Mouse (Mus musculus): ENCODE data around the gene Sec16a. TPM values are rescaled to one million over a fixed set of nuclear protein-coding genes. Genes with fewer than 3 reads are reported as not detected.
A peak's percentile ranks its signal among the peaks of the same experiment; 100 is the strongest.

Sec16a gene
- 33.4 and 37.7 TPM in 2 replicates for polyA plus RNA-seq (2014; fragmentation: Nextera tagmentation; extraction: Ambion mirVana)

DNA sequence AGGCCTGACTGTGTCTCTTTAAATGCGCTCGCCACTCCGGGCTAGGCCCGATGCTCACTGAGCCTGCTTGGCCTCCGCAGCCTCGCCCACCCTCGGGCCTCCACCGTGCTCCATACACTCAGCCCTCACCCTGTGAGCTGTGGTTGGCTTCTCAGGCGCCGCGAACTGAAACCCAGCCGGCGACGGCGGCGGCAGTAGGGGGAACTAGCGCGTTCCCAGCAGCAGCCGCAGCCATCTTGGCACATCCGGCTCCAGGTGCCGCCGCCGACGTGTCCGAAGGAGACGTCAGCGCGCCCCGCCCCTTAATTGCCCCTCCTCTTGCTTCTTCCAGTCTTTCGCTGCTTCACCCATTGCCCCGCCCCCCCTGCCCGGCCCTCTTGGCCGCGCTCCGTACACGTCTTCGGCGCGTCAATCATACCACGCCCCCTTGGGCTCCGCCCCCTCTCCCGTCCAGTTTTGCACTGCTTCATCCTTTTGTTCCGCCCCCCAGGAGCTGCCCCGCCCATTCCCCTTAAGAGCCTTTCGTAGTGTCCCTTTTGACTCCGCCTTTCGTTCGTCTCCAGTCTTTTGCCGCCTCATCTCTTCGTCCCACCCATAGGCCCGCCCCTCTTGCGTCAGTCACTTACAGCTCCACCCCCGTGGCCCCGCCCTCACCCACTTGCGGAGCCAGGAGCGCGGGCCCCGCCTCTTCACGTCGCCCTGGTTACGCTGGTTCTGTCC lies at the start of gene Sec16a:
Gene Sec16a (minus strand): TSS at position 271 of the 720 bp plus-strand sequence.
- under 1% methylated on average over 61 of the region's 61 CpGs for WGBS
- ATAC-seq (ENCODE audit: insufficient number of reproducible peaks, insufficient read depth, low FRiP score, low read depth), result peak; percentile 92

DNA sequence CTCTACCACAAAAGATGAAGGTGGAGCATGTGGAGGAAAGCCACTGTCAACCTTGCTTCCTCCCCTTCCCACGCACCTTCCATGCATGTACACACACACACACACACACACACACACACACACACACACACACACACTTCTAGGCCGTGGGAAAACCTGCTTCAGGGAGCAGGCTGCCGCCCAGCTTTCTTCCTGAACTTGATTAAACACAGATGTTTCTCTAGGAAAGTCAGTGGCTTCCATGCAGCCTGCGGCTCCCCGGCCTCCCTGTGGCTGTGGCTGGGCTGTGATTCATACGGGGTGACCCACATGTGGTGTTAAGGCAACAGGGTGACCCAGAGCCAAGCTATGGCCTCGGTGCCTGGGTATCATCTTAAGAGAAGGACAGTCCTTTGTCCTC lies 49.4 kb upstream of the Sec16a start:
- peak overlapping the region; percentile 70 for H3K27ac ChIP-seq (ENCODE audit: low read length)
- H3K4me2 ChIP-seq (replicated peaks; ENCODE audit: low read depth, low read length), result no peak overlapping the region
- H3K4me1 ChIP-seq (ENCODE audit: control insufficient read depth, insufficient read depth, low read length), result peaks cover 71% of the 10 kb centered on the region
- peak; percentile 30; the same call in 1 of the 2 replicates for ATAC-seq (ENCODE audit: insufficient number of reproducible peaks, insufficient read depth, low FRiP score, low read depth)
- WGBS, result 9% methylated on average over 7 of the region's 7 CpGs
- H3K4me3 ChIP-seq (ENCODE audit: low read depth, low read length), result no peak overlapping the region
- 0 out of 2 replicates have a peak, but pooled peaks cover 3% of the 10 kb centered on the region for H3K36me3 ChIP-seq (ENCODE audit: control insufficient read depth, insufficient read depth, low read length)
- no peaks in the 10 kb centered on the region for H3K27me3 ChIP-seq (ENCODE audit: control insufficient read depth, insufficient read depth, low read length)
- H3K9me3 ChIP-seq (ENCODE audit: control insufficient read depth, low read depth, low read length), result no peaks in the 10 kb centered on the region
- H3K9ac ChIP-seq (replicated peaks; ENCODE audit: low read depth, low read length), result no peak overlapping the region

More for the DNA sequence above, at the start of gene Sec16a:
- Histone ChIP-seq H3K4me1 (ENCODE audit: control insufficient read depth, insufficient read depth, low read length) (peaks cover 22% of the 10 kb centered on the region; the same call in 1 of the 2 replicates), H3K9ac (replicated peaks; ENCODE audit: low read depth, low read length) (peak within 1 kb of the TSS; percentile 57), H3K27ac (ENCODE audit: low read length) (peak within 1 kb of the TSS; percentile 84), H3K4me3 (ENCODE audit: low read depth, low read length) (peak within 1 kb of the TSS; percentile 46), H3K36me3 (ENCODE audit: control insufficient read depth, insufficient read depth, low read length) (peaks cover 24% of the 10 kb centered on the region), H3K27me3 (ENCODE audit: control insufficient read depth, insufficient read depth, low read length) (no peaks in the 10 kb centered on the region), H3K9me3 (ENCODE audit: control insufficient read depth, low read depth, low read length) (no peaks in the 10 kb centered on the region), H3K4me2 (replicated peaks; ENCODE audit: low read depth, low read length) (peak within 1 kb of the TSS; percentile 85)

DNA sequence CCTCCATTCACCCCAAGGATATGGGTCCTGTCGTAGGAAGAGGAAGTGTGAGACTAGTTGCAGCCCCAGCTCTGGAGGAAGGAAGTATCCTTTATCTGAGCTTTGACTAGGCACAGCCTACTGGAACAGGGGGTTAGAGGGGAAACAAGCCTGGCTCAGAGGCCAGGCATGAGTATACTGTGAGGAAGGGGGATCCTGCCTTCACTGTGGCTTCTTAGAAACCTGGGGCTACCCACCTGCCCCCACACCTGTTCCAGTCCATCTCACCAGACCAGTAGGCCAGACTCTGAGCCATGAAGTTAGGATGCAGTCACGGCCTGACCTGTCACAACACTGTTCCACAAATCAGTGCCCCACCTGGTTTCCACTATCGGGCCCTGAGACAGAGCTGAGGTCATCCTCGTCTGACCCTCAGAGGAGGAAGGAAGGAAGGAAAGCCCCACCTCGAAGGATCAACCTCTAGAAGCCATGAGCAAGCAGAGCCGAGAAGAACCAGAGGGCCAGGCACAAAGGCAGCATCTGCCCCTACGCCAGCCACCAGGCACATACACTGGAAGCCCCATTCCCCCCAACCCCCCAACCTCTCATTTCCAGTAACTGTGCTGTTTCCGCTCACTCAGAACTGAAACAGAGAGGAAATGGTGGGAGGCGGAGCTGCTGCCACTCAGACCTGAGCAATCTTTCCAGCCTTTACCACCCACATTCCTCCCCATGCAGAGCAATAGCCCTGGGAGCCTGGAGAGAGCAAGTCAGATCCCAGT lies 48.2 kb upstream of the Sec16a start:
- Histone ChIP-seq H3K9me3 (ENCODE audit: control insufficient read depth, low read depth, low read length) (no peaks in the 10 kb centered on the region), H3K4me2 (replicated peaks; ENCODE audit: low read depth, low read length) (0 out of 2 replicates have a peak overlapping the region, but pooled peaks have one; percentile 7), H3K4me3 (ENCODE audit: low read depth, low read length) (no peak overlapping the region), H3K27ac (ENCODE audit: low read length) (peak overlapping the region; percentile 17; the same call in 1 of the 2 replicates), H3K36me3 (ENCODE audit: control insufficient read depth, insufficient read depth, low read length) (no peaks in the 10 kb centered on the region), H3K4me1 (ENCODE audit: control insufficient read depth, insufficient read depth, low read length) (peaks cover 77% of the 10 kb centered on the region), H3K27me3 (ENCODE audit: control insufficient read depth, insufficient read depth, low read length) (no peaks in the 10 kb centered on the region), H3K9ac (replicated peaks; ENCODE audit: low read depth, low read length) (no peak overlapping the region)
- no peak for ATAC-seq (ENCODE audit: insufficient number of reproducible peaks, insufficient read depth, low FRiP score, low read depth)
- WGBS, result 22% methylated on average over 9 of the region's 9 CpGs

DNA sequence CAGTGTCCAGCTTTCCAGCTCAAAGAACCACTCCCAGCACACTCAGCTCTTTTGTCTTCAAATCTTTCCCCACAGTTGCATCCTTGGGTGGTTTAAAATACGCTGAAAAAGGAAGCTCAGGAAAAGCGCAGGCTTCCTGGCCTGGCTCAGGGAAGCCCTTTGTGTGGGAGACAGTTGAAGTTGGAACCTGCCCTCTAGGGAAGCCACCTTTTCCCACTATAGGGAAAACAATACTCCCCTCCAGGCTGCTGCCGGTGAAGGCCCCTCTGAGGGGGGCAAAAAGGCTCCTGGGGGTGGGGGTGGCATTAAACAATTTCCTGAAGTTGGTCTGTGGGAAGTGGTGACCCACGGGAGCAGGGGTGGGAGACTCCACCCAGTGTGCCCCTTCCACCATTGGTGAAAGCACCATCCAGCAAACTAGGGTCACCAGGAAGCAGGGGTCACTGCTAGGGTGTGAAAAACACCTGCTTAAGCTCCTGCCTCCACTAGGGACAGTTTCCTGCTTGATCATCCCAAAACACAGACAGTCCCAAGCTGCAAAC lies 45.8 kb upstream of the Sec16a start:
- no peak for ATAC-seq (ENCODE audit: insufficient number of reproducible peaks, insufficient read depth, low FRiP score, low read depth)
- no peak overlapping the region for H3K4me3 ChIP-seq (ENCODE audit: low read depth, low read length)
- no peaks in the 10 kb centered on the region for H3K36me3 ChIP-seq (ENCODE audit: control insufficient read depth, insufficient read depth, low read length)
- H3K9ac ChIP-seq (replicated peaks; ENCODE audit: low read depth, low read length), result no peak overlapping the region
- peak overlapping the region; percentile 49; the same call in 1 of the 2 replicates for H3K27ac ChIP-seq (ENCODE audit: low read length)
- no peak overlapping the region for H3K4me2 ChIP-seq (replicated peaks; ENCODE audit: low read depth, low read length)
- no peaks in the 10 kb centered on the region for H3K27me3 ChIP-seq (ENCODE audit: control insufficient read depth, insufficient read depth, low read length)
- WGBS, result 42% methylated on average over 4 of the region's 4 CpGs
- H3K4me1 ChIP-seq (ENCODE audit: control insufficient read depth, insufficient read depth, low read length), result peaks cover 83% of the 10 kb centered on the region
- H3K9me3 ChIP-seq (ENCODE audit: control insufficient read depth, low read depth, low read length), result no peaks in the 10 kb centered on the region

DNA sequence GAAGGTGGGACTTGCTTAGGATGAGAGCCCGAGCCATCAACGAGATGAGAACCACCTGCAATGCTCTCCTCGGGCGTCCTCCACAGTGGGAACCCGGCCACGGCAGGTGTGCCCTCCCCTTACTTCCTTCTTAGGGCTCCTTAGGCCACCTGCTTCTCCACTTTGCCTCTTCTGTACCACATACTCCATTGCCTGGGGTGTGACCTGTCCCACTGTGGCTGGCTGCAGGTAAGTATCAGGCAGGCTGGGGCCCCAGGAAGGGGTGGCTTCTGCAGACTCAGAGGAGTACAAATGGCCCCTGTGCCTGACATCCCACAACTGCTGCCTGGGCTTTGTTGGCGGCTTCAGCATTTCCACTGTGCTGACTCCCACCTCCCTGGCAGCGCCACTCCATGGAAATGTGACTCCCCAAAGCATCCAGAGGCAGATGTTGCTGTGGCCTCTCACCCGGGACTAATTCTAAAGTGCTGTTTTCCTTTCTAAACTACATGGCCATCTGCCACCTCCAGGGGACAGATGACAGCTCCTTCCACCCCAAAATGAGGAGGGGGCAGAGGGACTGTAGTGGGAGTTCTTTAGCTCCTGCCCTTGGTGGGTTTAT lies 43.6 kb upstream of the Sec16a start:
- H3K27ac ChIP-seq (ENCODE audit: low read length), result peak overlapping the region; percentile 66; the same call in 1 of the 2 replicates
- ATAC-seq (ENCODE audit: insufficient number of reproducible peaks, insufficient read depth, low FRiP score, low read depth), result no peak
- peaks cover 76% of the 10 kb centered on the region for H3K4me1 ChIP-seq (ENCODE audit: control insufficient read depth, insufficient read depth, low read length)
- WGBS, result 40% methylated on average over 9 of the region's 9 CpGs
- H3K4me3 ChIP-seq (ENCODE audit: low read depth, low read length), result no peak overlapping the region
- peaks cover 16% of the 10 kb centered on the region; the same call in 1 of the 2 replicates for H3K36me3 ChIP-seq (ENCODE audit: control insufficient read depth, insufficient read depth, low read length)
- no peaks in the 10 kb centered on the region for H3K27me3 ChIP-seq (ENCODE audit: control insufficient read depth, insufficient read depth, low read length)
- no peaks in the 10 kb centered on the region for H3K9me3 ChIP-seq (ENCODE audit: control insufficient read depth, low read depth, low read length)
- no peak overlapping the region for H3K9ac ChIP-seq (replicated peaks; ENCODE audit: low read depth, low read length)
- H3K4me2 ChIP-seq (replicated peaks; ENCODE audit: low read depth, low read length), result 0 out of 2 replicates have a peak overlapping the region, but pooled peaks have one; percentile 16

DNA sequence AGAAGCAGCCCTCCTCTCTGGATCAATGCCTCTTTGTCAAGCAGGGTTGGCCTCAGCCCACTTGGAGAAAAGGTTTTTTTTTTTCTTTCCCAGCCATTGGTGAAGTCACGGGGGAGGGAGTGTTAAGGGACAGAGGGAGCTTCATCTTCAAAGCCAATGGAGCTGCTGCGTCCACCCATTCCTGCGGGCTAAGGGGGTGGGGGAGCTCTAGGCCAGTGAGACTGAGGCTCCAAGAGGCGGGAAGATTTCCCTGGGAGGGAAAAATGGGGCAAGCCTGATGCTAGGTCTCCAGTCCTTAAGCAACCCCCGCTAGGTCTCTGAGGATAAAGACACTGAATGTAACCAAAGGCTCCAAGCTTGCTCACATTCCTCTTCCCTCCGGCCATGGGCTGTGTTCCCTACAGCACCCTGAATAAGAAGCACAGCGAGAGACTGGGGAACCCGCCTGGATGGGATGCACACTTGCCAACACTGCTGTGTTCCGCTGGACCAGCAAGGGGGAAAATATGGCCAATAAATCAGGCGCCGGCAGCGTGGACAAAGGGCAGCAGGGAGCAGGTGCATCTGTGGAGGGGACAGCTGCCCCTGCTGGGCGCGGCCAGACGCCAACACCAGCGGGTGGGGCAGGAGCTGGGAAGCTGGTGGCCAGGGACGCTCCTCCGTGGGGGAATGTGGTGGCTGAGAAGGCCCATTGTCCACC lies 42.5 kb upstream of the Sec16a start:
- Histone ChIP-seq H3K4me2 (replicated peaks; ENCODE audit: low read depth, low read length) (peak overlapping the region; percentile 16; the same call in 1 of the 2 replicates), H3K9ac (replicated peaks; ENCODE audit: low read depth, low read length) (no peak overlapping the region), H3K27ac (ENCODE audit: low read length) (peak overlapping the region; percentile 66; the same call in 1 of the 2 replicates), H3K27me3 (ENCODE audit: control insufficient read depth, insufficient read depth, low read length) (no peaks in the 10 kb centered on the region), H3K4me1 (ENCODE audit: control insufficient read depth, insufficient read depth, low read length) (peaks cover 77% of the 10 kb centered on the region), H3K36me3 (ENCODE audit: control insufficient read depth, insufficient read depth, low read length) (peaks cover 17% of the 10 kb centered on the region; the same call in 1 of the 2 replicates), H3K4me3 (ENCODE audit: low read depth, low read length) (no peak overlapping the region), H3K9me3 (ENCODE audit: control insufficient read depth, low read depth, low read length) (no peaks in the 10 kb centered on the region)
- no peak for ATAC-seq (ENCODE audit: insufficient number of reproducible peaks, insufficient read depth, low FRiP score, low read depth)
- WGBS, result 40% methylated on average over 18 of the region's 18 CpGs

DNA sequence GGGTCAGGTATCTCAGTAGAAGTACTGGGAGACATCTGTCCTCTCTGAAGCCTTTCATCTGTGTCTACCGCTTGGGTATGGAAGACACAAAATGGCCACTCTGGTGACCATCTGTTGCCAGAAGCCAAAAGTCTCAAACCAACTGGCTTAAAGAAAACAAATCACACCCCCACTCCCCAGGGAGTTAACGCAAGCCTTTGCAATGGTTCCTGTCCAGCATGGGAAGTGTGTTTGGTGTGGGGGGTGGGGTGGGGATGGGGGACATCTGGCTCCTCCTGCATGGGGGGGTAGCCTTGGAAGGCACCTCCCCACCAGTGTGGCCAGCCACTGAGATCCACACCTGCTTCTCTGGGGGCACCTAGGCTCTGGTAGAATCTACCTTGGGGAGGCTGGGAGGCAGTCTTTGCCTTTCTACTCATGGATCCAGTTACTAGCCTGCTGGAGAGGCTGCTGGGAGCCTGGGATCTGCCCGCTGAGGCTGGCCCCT lies 41.9 kb upstream of the Sec16a start:
- no peak overlapping the region for H3K4me3 ChIP-seq (ENCODE audit: low read depth, low read length)
- H3K27me3 ChIP-seq (ENCODE audit: control insufficient read depth, insufficient read depth, low read length), result no peaks in the 10 kb centered on the region
- ATAC-seq (ENCODE audit: insufficient number of reproducible peaks, insufficient read depth, low FRiP score, low read depth), result no peak
- peak overlapping the region; percentile 66; the same call in 1 of the 2 replicates for H3K27ac ChIP-seq (ENCODE audit: low read length)
- no peaks in the 10 kb centered on the region for H3K9me3 ChIP-seq (ENCODE audit: control insufficient read depth, low read depth, low read length)
- H3K9ac ChIP-seq (replicated peaks; ENCODE audit: low read depth, low read length), result no peak overlapping the region
- 24% methylated on average over 3 of the region's 3 CpGs for WGBS
- peaks cover 17% of the 10 kb centered on the region; the same call in 1 of the 2 replicates for H3K36me3 ChIP-seq (ENCODE audit: control insufficient read depth, insufficient read depth, low read length)
- H3K4me1 ChIP-seq (ENCODE audit: control insufficient read depth, insufficient read depth, low read length), result peaks cover 79% of the 10 kb centered on the region
- H3K4me2 ChIP-seq (replicated peaks; ENCODE audit: low read depth, low read length), result peak overlapping the region; percentile 16; the same call in 1 of the 2 replicates

Measured in stomach, embryonic 14.5 days (tissue).